Mouse (Mus musculus): ENCODE results near the gene Nup107. TPM values are rescaled to one million over a fixed set of nuclear protein-coding genes. Genes with fewer than 3 reads are reported as not detected.

The Nup107 gene
- polyA plus RNA-seq, 1 experiment from 2014 or later: 39.1 TPM

GRCm38 (mm10) chr10:117808068-117808467, 15.6 kb upstream of the Nup107 start:
- Histone ChIP-seq H3K27me3 (ENCODE audit: control insufficient read depth, insufficient read depth, low read length) (no peaks in the 10 kb centered on the region), H3K9me3 (ENCODE audit: control insufficient read depth, low read length) (no peaks in the 10 kb centered on the region), H3K4me3 (replicated peaks; ENCODE audit: low read length) (no peak overlapping the region), H3K4me1 (replicated peaks; ENCODE audit: control insufficient read depth, insufficient read depth, low read length) (no peaks in the 10 kb centered on the region), H3K9ac (no peak overlapping the region), H3K27ac (no peak overlapping the region), H3K36me3 (replicated peaks; ENCODE audit: control insufficient read depth, insufficient read depth) (peaks cover 9% of the 10 kb centered on the region), H3K4me2 (replicated peaks) (no peak overlapping the region)
- WGBS: 87% methylated on average over 6 of the region's 6 CpGs
- DNase-seq (ENCODE audit: low spot score) (no peak), ATAC-seq (ENCODE audit: low FRiP score) (no peak)

GRCm38 (mm10) chr10:117805919-117806318, 13.4 kb upstream of the Nup107 start:
- no peak overlapping the region for H3K4me2 ChIP-seq (replicated peaks)
- no peak for DNase-seq (ENCODE audit: low spot score)
- no peaks in the 10 kb centered on the region for H3K4me1 ChIP-seq (replicated peaks; ENCODE audit: control insufficient read depth, insufficient read depth, low read length)
- ATAC-seq (ENCODE audit: low FRiP score): no peak
- H3K4me3 ChIP-seq (replicated peaks; ENCODE audit: low read length): no peak overlapping the region
- WGBS: 50% methylated on average over 9 of the region's 9 CpGs
- no peak overlapping the region for H3K9ac ChIP-seq
- no peaks in the 10 kb centered on the region for H3K36me3 ChIP-seq (replicated peaks; ENCODE audit: control insufficient read depth, insufficient read depth)
- H3K27ac ChIP-seq: no peak overlapping the region
- no peaks in the 10 kb centered on the region for H3K27me3 ChIP-seq (ENCODE audit: control insufficient read depth, insufficient read depth, low read length)
- H3K9me3 ChIP-seq (ENCODE audit: control insufficient read depth, low read length): no peaks in the 10 kb centered on the region

GRCm38 (mm10) chr10:117803870-117804850, 11.7 kb upstream of the Nup107 start:
- ATAC-seq (ENCODE audit: low FRiP score): no peak
- H3K9ac ChIP-seq: no peak overlapping the region
- 89% methylated on average over 31 of the region's 31 CpGs for whole genome bisulfite sequencing

GRCm38 (mm10) chr10:117801886-117802285, 9.4 kb upstream of the Nup107 start:
- Histone ChIP-seq H3K27me3 (ENCODE audit: control insufficient read depth, insufficient read depth, low read length) (no peaks in the 10 kb centered on the region), H3K4me3 (replicated peaks; ENCODE audit: low read length) (no peak overlapping the region), H3K27ac (no peak overlapping the region), H3K9me3 (ENCODE audit: control insufficient read depth, low read length) (no peaks in the 10 kb centered on the region), H3K4me1 (replicated peaks; ENCODE audit: control insufficient read depth, insufficient read depth, low read length) (no peaks in the 10 kb centered on the region), H3K4me2 (replicated peaks) (no peak overlapping the region), H3K9ac (no peak overlapping the region), H3K36me3 (replicated peaks; ENCODE audit: control insufficient read depth, insufficient read depth) (no peaks in the 10 kb centered on the region)
- DNase-seq (ENCODE audit: low spot score) (no peak), ATAC-seq (ENCODE audit: low FRiP score) (no peak)
- 96% methylated on average over 9 of the region's 9 CpGs for WGBS

More at GRCm38 (mm10) chr10:117803870-117804850, 11.7 kb upstream of the Nup107 start:
- Histone ChIP-seq H3K4me3 (replicated peaks; ENCODE audit: low read length) (no peak overlapping the region), H3K27me3 (ENCODE audit: control insufficient read depth, insufficient read depth, low read length) (no peaks in the 10 kb centered on the region), H3K36me3 (replicated peaks; ENCODE audit: control insufficient read depth, insufficient read depth) (no peaks in the 10 kb centered on the region), H3K4me2 (replicated peaks) (no peak overlapping the region), H3K9me3 (ENCODE audit: control insufficient read depth, low read length) (no peaks in the 10 kb centered on the region), H3K27ac (no peak overlapping the region), H3K4me1 (replicated peaks; ENCODE audit: control insufficient read depth, insufficient read depth, low read length) (no peaks in the 10 kb centered on the region)
- DNase-seq (ENCODE audit: low spot score): no peak

- 95% methylated on average over 11 of the region's 11 CpGs for WGBS
- no peak for ATAC-seq (ENCODE audit: low FRiP score)
- H3K4me1 ChIP-seq (replicated peaks; ENCODE audit: control insufficient read depth, insufficient read depth, low read length): no peaks in the 10 kb centered on the region
Observed at GRCm38 (mm10) chr10:117799806-117800205, 7.3 kb upstream of the Nup107 start.

GRCm38 (mm10) chr10:117798436-117799035, 6.0 kb upstream of the Nup107 start:
- no peaks in the 10 kb centered on the region; the same call in 1 of the 2 replicates for H3K9me3 ChIP-seq (ENCODE audit: control insufficient read depth, low read length)
- ATAC-seq (ENCODE audit: low FRiP score): no peak
- no peaks in the 10 kb centered on the region for H3K36me3 ChIP-seq (replicated peaks; ENCODE audit: control insufficient read depth, insufficient read depth)
- H3K9ac ChIP-seq: no peak overlapping the region
- DNase-seq (ENCODE audit: low spot score): no peak
- WGBS: 92% methylated on average over 6 of the region's 6 CpGs
- no peak overlapping the region for H3K4me2 ChIP-seq (replicated peaks)
- no peak overlapping the region for H3K4me3 ChIP-seq (replicated peaks; ENCODE audit: low read length)
- H3K4me1 ChIP-seq (replicated peaks; ENCODE audit: control insufficient read depth, insufficient read depth, low read length): no peaks in the 10 kb centered on the region
- H3K27ac ChIP-seq: no peak overlapping the region
- H3K27me3 ChIP-seq (ENCODE audit: control insufficient read depth, insufficient read depth, low read length): no peaks in the 10 kb centered on the region

More at GRCm38 (mm10) chr10:117799806-117800205, 7.3 kb upstream of the Nup107 start:
- Histone ChIP-seq H3K4me3 (replicated peaks; ENCODE audit: low read length) (no peak overlapping the region), H3K27me3 (ENCODE audit: control insufficient read depth, insufficient read depth, low read length) (no peaks in the 10 kb centered on the region), H3K9me3 (ENCODE audit: control insufficient read depth, low read length) (no peaks in the 10 kb centered on the region; the same call in 1 of the 2 replicates), H3K36me3 (replicated peaks; ENCODE audit: control insufficient read depth, insufficient read depth) (no peaks in the 10 kb centered on the region), H3K9ac (no peak overlapping the region), H3K4me2 (replicated peaks) (no peak overlapping the region), H3K27ac (no peak overlapping the region)
- no peak for DNase-seq (ENCODE audit: low spot score)

- H3K9ac ChIP-seq: no peak overlapping the region
- no peak for ATAC-seq (ENCODE audit: low FRiP score)
- no peaks in the 10 kb centered on the region; the same call in 1 of the 2 replicates for H3K9me3 ChIP-seq (ENCODE audit: control insufficient read depth, low read length)
- peaks cover 5% of the 10 kb centered on the region; the same call in 1 of the 2 replicates for H3K4me1 ChIP-seq (replicated peaks; ENCODE audit: control insufficient read depth, insufficient read depth, low read length)
- 90% methylated on average over 7 of the region's 7 CpGs for WGBS
- H3K4me3 ChIP-seq (replicated peaks; ENCODE audit: low read length): no peak overlapping the region
- H3K4me2 ChIP-seq (replicated peaks): no peak overlapping the region
- H3K27ac ChIP-seq: no peak overlapping the region
- no peak for DNase-seq (ENCODE audit: low spot score)
- H3K27me3 ChIP-seq (ENCODE audit: control insufficient read depth, insufficient read depth, low read length): no peaks in the 10 kb centered on the region
- no peaks in the 10 kb centered on the region for H3K36me3 ChIP-seq (replicated peaks; ENCODE audit: control insufficient read depth, insufficient read depth)
Observed at GRCm38 (mm10) chr10:117797684-117798083, 5.2 kb upstream of the Nup107 start.

GRCm38 (mm10) chr10:117797106-117797505, 4.6 kb upstream of the Nup107 start:
- WGBS: 94% methylated on average over 12 of the region's 12 CpGs
- no peaks in the 10 kb centered on the region; the same call in 1 of the 2 replicates for H3K9me3 ChIP-seq (ENCODE audit: control insufficient read depth, low read length)
- no peak overlapping the region for H3K27ac ChIP-seq
- no peaks in the 10 kb centered on the region for H3K27me3 ChIP-seq (ENCODE audit: control insufficient read depth, insufficient read depth, low read length)
- H3K36me3 ChIP-seq (replicated peaks; ENCODE audit: control insufficient read depth, insufficient read depth): no peaks in the 10 kb centered on the region
- H3K4me2 ChIP-seq (replicated peaks): no peak overlapping the region
- H3K9ac ChIP-seq: no peak overlapping the region
- DNase-seq (ENCODE audit: low spot score): no peak
- H3K4me3 ChIP-seq (replicated peaks; ENCODE audit: low read length): no peak overlapping the region
- no peak for ATAC-seq (ENCODE audit: low FRiP score)
- H3K4me1 ChIP-seq (replicated peaks; ENCODE audit: control insufficient read depth, insufficient read depth, low read length): peaks cover 5% of the 10 kb centered on the region; the same call in 1 of the 2 replicates

GRCm38 (mm10) chr10:117796181-117796580, 3.7 kb upstream of the Nup107 start:
- no peaks in the 10 kb centered on the region for H3K36me3 ChIP-seq (replicated peaks; ENCODE audit: control insufficient read depth, insufficient read depth)
- H3K27me3 ChIP-seq (ENCODE audit: control insufficient read depth, insufficient read depth, low read length): no peaks in the 10 kb centered on the region
- no peak overlapping the region for H3K4me2 ChIP-seq (replicated peaks)
- peaks cover 14% of the 10 kb centered on the region; the same call in 1 of the 2 replicates for H3K4me1 ChIP-seq (replicated peaks; ENCODE audit: control insufficient read depth, insufficient read depth, low read length)
- ATAC-seq (ENCODE audit: low FRiP score) (no peak), DNase-seq (ENCODE audit: low spot score) (no peak)
- no peak overlapping the region for H3K4me3 ChIP-seq (replicated peaks; ENCODE audit: low read length)
- WGBS: 96% methylated on average over 7 of the region's 7 CpGs
- no peaks in the 10 kb centered on the region; the same call in 1 of the 2 replicates for H3K9me3 ChIP-seq (ENCODE audit: control insufficient read depth, low read length)
- no peak overlapping the region for H3K9ac ChIP-seq
- H3K27ac ChIP-seq: no peak overlapping the region
